Mouse (Mus musculus): ENCODE data around the gene Srcap. TPM values are rescaled to one million over a fixed set of nuclear protein-coding genes. Genes with fewer than 3 reads are reported as not detected.
A peak's percentile ranks its signal among the peaks of the same experiment; 100 is the strongest.
"Not testable (repeated sequence)": the region's sequence is repeated elsewhere in the genome, so short reads cannot be mapped to it uniquely, and the experiment has no call there.

The Srcap gene
- polyA plus RNA-seq (2014; fragmentation: Nextera tagmentation; extraction: Ambion mirVana) = 41.5 and 42.0 TPM in 2 replicates

DNA sequence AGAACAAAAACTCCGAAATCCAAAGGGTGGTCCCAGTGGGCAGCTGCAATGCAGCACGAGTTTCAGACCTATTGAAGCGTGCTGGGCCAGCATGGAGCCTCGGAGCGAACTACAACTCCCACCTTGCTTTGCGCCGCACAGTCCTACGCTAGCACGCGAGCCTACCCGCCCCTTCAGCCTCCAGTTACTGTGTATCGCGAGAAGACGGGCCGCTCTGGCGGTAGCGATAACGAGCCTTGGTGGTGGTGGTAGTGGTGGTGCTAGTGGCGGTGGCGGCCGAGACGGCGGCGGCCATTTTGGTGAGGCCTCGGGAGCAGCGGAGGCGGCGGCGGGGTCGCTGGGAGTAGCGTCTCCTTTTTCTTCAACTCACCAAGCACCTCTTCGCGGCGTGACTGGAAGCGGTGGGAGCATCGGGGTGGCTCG, at the start of gene Srcap:
Srcap (plus strand) TSS at position 176 of the 423 bp plus-strand sequence.
- peaks cover 3% of the 10 kb centered on the region; the same call in 1 of the 2 replicates for H3K4me1 ChIP-seq (ENCODE audit: control insufficient read depth, insufficient read depth, low read length)
- no peaks in the 10 kb centered on the region for H3K9me3 ChIP-seq (ENCODE audit: control insufficient read depth, low read length)
- under 1% methylated on average over 27 of the region's 37 CpGs for WGBS
- peak within 1 kb of the TSS; percentile 91 for H3K9ac ChIP-seq (ENCODE audit: low read depth, low read length)
- peak within 1 kb of the TSS; percentile 58 for H3K4me2 ChIP-seq (ENCODE audit: low read depth, low read length)
- H3K27me3 ChIP-seq (replicated peaks; ENCODE audit: control insufficient read depth, insufficient read depth, low read length) = no peaks in the 10 kb centered on the region
- H3K27ac ChIP-seq (replicated peaks; ENCODE audit: low read depth, low read length) = peak within 1 kb of the TSS; percentile 96
- peak; percentile 99 for DNase-seq (ENCODE audit: low spot score)
- peak within 1 kb of the TSS; percentile 83 for H3K4me3 ChIP-seq (ENCODE audit: low read depth, low read length)
- H3K36me3 ChIP-seq (ENCODE audit: control insufficient read depth, insufficient read depth, low read length) = peaks cover 29% of the 10 kb centered on the region
- ATAC-seq (ENCODE audit: low read depth) = peak; percentile 98

DNA sequence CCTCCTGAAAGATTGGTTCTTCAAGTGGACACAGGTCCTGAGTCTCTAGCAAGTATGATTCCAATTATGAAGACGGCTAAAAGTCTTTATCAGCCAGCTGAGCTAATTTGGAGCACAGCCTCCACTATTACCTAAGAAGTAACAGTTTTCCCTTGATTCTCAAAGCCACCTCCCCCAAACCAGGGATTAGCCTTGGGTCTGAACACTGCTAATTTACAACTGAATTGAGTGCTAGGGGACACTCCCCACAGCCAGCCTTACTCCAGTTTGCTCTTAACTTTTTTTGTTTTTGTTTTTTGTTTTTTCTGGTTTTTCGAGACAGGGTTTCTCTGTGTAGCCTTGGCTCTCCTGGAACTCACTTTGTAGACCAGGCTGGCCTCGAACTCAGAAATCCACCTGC, 46.6 kb upstream of the Srcap start:
- WGBS = 86% methylated on average over 3 of the region's 3 CpGs
- no peak overlapping the region for H3K27ac ChIP-seq (replicated peaks; ENCODE audit: low read depth, low read length)
- no peak overlapping the region for H3K4me3 ChIP-seq (ENCODE audit: low read depth, low read length)
- H3K36me3 ChIP-seq (ENCODE audit: control insufficient read depth, insufficient read depth, low read length) = peaks cover 53% of the 10 kb centered on the region
- H3K4me2 ChIP-seq (ENCODE audit: low read depth, low read length) = no peak overlapping the region
- no peaks in the 10 kb centered on the region for H3K27me3 ChIP-seq (replicated peaks; ENCODE audit: control insufficient read depth, insufficient read depth, low read length)
- peaks cover 5% of the 10 kb centered on the region; the same call in 1 of the 2 replicates for H3K4me1 ChIP-seq (ENCODE audit: control insufficient read depth, insufficient read depth, low read length)
- no peaks in the 10 kb centered on the region for H3K9me3 ChIP-seq (ENCODE audit: control insufficient read depth, low read length)
- ATAC-seq (ENCODE audit: low read depth) (no peak), DNase-seq (ENCODE audit: low spot score) (no peak)
- H3K9ac ChIP-seq (ENCODE audit: low read depth, low read length) = no peak overlapping the region

DNA sequence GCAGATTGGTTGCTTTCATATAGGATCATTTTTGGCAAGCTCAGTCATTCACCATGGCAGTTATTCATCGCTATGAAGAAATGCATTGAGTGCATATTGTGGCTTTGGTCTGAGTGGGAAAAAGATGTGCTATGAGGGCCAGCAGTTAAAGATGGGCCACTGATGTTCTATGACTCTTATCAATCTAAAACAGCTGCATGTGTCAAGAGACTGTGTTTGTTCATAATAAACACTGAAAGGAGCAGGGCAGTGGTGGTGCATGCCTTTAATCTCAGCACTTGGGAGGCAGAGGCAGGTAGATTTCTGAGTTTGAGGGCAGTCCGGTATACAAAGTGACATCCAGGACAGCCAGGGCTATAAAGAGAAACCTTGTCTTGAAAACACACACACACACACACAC, 46.1 kb upstream of the Srcap start:
- not testable (repeated sequence) for H3K27ac ChIP-seq (replicated peaks; ENCODE audit: low read depth, low read length); H3K4me1 ChIP-seq (ENCODE audit: control insufficient read depth, insufficient read depth, low read length); DNase-seq (ENCODE audit: low spot score); H3K4me2 ChIP-seq (ENCODE audit: low read depth, low read length); H3K4me3 ChIP-seq (ENCODE audit: low read depth, low read length); H3K9ac ChIP-seq (ENCODE audit: low read depth, low read length); ATAC-seq (ENCODE audit: low read depth); H3K9me3 ChIP-seq (ENCODE audit: control insufficient read depth, low read length); H3K27me3 ChIP-seq (replicated peaks; ENCODE audit: control insufficient read depth, insufficient read depth, low read length)
- peaks cover 48% of the 10 kb centered on the region for H3K36me3 ChIP-seq (ENCODE audit: control insufficient read depth, insufficient read depth, low read length)
- WGBS = 91% methylated on average over 2 of the region's 2 CpGs

DNA sequence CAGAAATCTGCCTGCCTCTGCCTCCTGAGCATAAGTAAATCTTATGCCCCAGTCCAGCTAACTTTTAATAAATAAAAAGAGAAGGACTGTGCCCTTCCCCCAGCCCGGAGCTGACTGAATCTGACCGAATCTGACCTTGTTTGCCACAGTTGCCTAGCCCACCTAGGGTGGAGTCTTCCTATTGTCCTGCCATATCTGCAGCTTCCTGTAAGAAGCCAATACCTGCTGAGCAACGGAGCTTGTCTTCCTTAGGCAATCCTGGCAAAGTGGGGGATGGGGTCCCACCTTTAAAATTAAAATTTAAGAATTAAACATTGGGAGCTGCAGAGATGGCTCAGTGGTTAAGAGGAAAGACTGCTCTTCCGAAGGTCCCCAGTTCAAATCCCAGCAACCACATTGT, 45.2 kb upstream of the Srcap start:
- DNase-seq (ENCODE audit: low spot score) (no peak), ATAC-seq (ENCODE audit: low read depth) (no peak)
- no peak overlapping the region for H3K9ac ChIP-seq (ENCODE audit: low read depth, low read length)
- no peaks in the 10 kb centered on the region for H3K9me3 ChIP-seq (ENCODE audit: control insufficient read depth, low read length)
- H3K4me3 ChIP-seq (ENCODE audit: low read depth, low read length) = no peak overlapping the region
- peaks cover 5% of the 10 kb centered on the region; the same call in 1 of the 2 replicates for H3K4me1 ChIP-seq (ENCODE audit: control insufficient read depth, insufficient read depth, low read length)
- H3K27ac ChIP-seq (replicated peaks; ENCODE audit: low read depth, low read length) = no peak overlapping the region
- H3K36me3 ChIP-seq (ENCODE audit: control insufficient read depth, insufficient read depth, low read length) = peaks cover 39% of the 10 kb centered on the region
- H3K27me3 ChIP-seq (replicated peaks; ENCODE audit: control insufficient read depth, insufficient read depth, low read length) = no peaks in the 10 kb centered on the region
- 90% methylated on average over 4 of the region's 4 CpGs for WGBS
- H3K4me2 ChIP-seq (ENCODE audit: low read depth, low read length) = no peak overlapping the region

DNA sequence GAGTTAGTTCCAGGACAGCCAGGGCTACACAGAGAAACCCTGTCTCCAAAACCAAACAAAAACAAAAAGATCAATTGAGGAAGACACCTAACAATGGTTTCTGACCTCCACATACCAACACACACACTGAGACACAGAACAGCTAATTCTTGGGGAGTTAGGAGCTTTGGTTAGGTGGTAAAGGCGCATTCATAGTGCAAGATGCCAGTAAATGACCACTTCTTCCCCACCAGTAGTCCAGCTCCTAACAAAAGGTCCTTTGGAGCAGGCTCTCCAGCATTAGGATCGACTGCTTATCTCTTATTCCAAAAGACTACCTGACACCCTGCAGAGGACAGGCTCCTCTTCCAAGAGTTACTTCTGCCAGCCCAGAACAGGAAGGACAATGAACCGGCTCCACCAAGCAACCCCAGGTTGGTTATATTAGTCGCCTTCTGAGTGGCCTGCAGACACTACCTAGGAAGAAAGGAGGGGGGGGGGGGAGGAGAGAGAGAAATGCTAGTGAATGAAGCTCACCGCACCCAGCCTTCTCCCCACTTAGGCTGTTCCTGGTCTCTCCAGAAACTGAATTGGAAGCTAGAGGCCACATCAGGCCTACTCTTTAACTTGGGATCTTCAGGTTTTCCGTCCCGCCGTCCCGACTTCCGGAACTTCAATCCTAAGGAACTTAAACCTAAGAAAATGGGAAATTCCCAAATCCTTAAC, 41.6 kb upstream of the Srcap start:
- Histone ChIP-seq H3K9me3 (ENCODE audit: control insufficient read depth, low read length) (no peaks in the 10 kb centered on the region), H3K27ac (replicated peaks; ENCODE audit: low read depth, low read length) (peak overlapping the region; percentile 98), H3K36me3 (ENCODE audit: control insufficient read depth, insufficient read depth, low read length) (peaks cover 53% of the 10 kb centered on the region), H3K9ac (ENCODE audit: low read depth, low read length) (peak overlapping the region; percentile 89), H3K4me3 (ENCODE audit: low read depth, low read length) (peak overlapping the region; percentile 77), H3K27me3 (replicated peaks; ENCODE audit: control insufficient read depth, insufficient read depth, low read length) (no peaks in the 10 kb centered on the region), H3K4me2 (ENCODE audit: low read depth, low read length) (peak overlapping the region; percentile 70), H3K4me1 (ENCODE audit: control insufficient read depth, insufficient read depth, low read length) (peaks cover 10% of the 10 kb centered on the region)
- DNase-seq (ENCODE audit: low spot score) (no peak), ATAC-seq (ENCODE audit: low read depth) (no peak)
- 6% methylated on average over 10 of the region's 10 CpGs for WGBS

DNA sequence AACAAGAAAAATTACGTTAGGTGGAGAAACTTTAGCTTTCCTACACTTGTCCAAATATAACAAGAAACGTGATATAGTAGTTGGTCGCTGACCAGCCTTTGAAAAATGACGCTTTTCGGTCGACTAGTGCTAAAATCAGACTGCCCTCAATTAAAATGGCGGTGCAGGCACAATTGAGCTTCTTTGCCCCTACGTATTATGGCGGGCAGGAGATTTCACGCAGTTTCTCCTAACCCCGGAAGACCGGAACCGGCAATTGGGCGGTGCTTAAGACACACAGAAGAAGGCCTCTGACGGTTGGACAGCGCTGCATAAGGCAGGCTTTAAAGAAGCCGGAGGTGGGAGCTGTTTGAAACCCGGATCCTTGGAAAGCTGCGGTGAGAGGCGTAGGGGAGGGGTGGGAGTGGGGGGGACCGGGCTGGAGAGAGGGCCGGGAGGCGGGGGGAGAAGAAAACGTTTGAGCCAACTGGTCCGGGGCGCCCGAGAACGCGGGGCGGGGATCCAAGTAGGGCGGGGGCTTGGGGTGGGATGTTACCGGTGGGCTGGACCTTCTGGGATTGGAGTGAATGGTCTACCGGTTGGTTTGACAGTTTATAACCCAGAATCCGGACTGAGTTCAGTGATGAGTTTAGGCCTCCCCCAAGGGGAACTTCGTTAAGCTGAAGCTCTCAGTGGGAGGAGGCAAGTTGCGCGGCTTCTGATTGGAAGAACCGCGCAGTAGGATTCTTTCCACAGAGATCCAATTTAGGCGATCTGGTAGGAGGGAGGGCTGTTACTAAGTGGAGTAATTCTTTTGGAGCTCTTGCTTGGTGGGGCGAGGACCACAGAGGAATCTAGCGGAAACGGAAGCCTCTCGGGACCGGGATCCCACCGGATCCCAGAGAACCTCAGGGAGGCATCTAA, 40.8 kb upstream of the Srcap start:
- ATAC-seq (ENCODE audit: low read depth) = peak; percentile 95
- Histone ChIP-seq H3K27ac (replicated peaks; ENCODE audit: low read depth, low read length) (peak overlapping the region; percentile 98), H3K27me3 (replicated peaks; ENCODE audit: control insufficient read depth, insufficient read depth, low read length) (no peaks in the 10 kb centered on the region), H3K36me3 (ENCODE audit: control insufficient read depth, insufficient read depth, low read length) (peaks cover 56% of the 10 kb centered on the region), H3K4me3 (ENCODE audit: low read depth, low read length) (peak overlapping the region; percentile 77), H3K4me1 (ENCODE audit: control insufficient read depth, insufficient read depth, low read length) (peaks cover 10% of the 10 kb centered on the region), H3K4me2 (ENCODE audit: low read depth, low read length) (peak overlapping the region; percentile 70), H3K9ac (ENCODE audit: low read depth, low read length) (peak overlapping the region; percentile 89), H3K9me3 (ENCODE audit: control insufficient read depth, low read length) (no peaks in the 10 kb centered on the region)
- DNase-seq (ENCODE audit: low spot score) = peak; percentile 100
- 1% methylated on average over 40 of the region's 46 CpGs for WGBS

DNA sequence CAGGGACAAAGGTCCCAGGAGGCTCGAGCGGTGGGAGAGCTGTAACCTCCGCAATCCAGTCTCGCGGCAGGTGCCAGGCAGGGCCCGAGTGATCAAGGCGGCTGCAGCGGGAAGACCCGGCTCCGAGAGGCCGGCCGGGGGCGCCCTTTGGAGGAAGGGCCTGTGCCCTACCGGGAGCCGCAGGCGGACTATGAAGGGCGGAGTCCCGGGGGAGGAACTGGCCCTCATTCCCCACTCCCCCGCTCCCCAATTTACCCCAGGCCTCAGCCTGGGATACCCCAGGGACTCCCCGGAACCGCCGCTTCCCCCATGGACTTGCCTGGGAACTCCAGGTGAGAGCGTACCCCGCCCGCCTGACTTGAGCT, 40.2 kb upstream of the Srcap start:
- H3K27ac ChIP-seq (replicated peaks; ENCODE audit: low read depth, low read length) = peak overlapping the region; percentile 98
- H3K9me3 ChIP-seq (ENCODE audit: control insufficient read depth, low read length) = no peaks in the 10 kb centered on the region
- H3K4me2 ChIP-seq (ENCODE audit: low read depth, low read length) = peak overlapping the region; percentile 70
- peak overlapping the region; percentile 77 for H3K4me3 ChIP-seq (ENCODE audit: low read depth, low read length)
- DNase-seq (ENCODE audit: low spot score) = no peak
- H3K9ac ChIP-seq (ENCODE audit: low read depth, low read length) = peak overlapping the region; percentile 89
- WGBS = 1% methylated on average over 12 of the region's 25 CpGs
- H3K36me3 ChIP-seq (ENCODE audit: control insufficient read depth, insufficient read depth, low read length) = peaks cover 58% of the 10 kb centered on the region
- H3K27me3 ChIP-seq (replicated peaks; ENCODE audit: control insufficient read depth, insufficient read depth, low read length) = no peaks in the 10 kb centered on the region
- peaks cover 10% of the 10 kb centered on the region for H3K4me1 ChIP-seq (ENCODE audit: control insufficient read depth, insufficient read depth, low read length)
- ATAC-seq (ENCODE audit: low read depth) = no peak; the same call in 1 of the 2 replicates

DNA sequence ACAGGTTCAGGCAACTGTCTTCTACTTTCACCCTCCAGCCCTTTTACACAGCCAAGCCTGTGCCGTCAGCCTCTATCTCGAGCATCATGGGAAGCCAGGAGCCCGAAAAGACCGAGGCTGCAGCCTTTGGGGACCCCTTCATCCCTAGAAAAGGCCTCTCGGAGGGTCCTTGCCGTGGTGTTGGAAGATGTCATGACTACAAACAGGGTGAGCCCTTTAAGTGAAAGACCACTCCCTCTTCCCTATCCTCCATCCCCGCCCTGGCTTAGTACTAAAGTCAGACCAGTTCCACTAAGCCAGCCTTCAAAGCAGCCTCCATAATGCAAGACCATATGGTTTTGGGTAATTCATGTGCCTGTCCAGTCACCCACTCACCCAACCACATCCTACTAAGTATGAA, 39.7 kb upstream of the Srcap start:
- peak; percentile 52 for DNase-seq (ENCODE audit: low spot score)
- H3K27ac ChIP-seq (replicated peaks; ENCODE audit: low read depth, low read length) = peak overlapping the region; percentile 98

More for the DNA sequence above, 39.7 kb upstream of the Srcap start:
- Histone ChIP-seq H3K4me1 (ENCODE audit: control insufficient read depth, insufficient read depth, low read length) (peaks cover 10% of the 10 kb centered on the region), H3K9ac (ENCODE audit: low read depth, low read length) (peak overlapping the region; percentile 89), H3K4me3 (ENCODE audit: low read depth, low read length) (peak overlapping the region; percentile 77), H3K9me3 (ENCODE audit: control insufficient read depth, low read length) (no peaks in the 10 kb centered on the region), H3K36me3 (ENCODE audit: control insufficient read depth, insufficient read depth, low read length) (peaks cover 56% of the 10 kb centered on the region), H3K4me2 (ENCODE audit: low read depth, low read length) (peak overlapping the region; percentile 70), H3K27me3 (replicated peaks; ENCODE audit: control insufficient read depth, insufficient read depth, low read length) (no peaks in the 10 kb centered on the region)
- WGBS = 7% methylated on average over 4 of the region's 7 CpGs
- no peak for ATAC-seq (ENCODE audit: low read depth)

Measured in embryonic facial prominence, embryonic 14.5 days (tissue).